Mouse (Mus musculus) left cerebral cortex, postnatal 36 days (tissue): ENCODE data around the gene Tmem132c. TPM values are rescaled to one million over a fixed set of nuclear protein-coding genes. Genes with fewer than 3 reads are reported as not detected.

Experiments used
- DNase-seq, 2 experiments: peaks; one replicate each; pipeline ENCODE4 v3.0.0; 2021 to 2022; ENCODE audit warnings: low spot score in 2 of 2, mixed read lengths in 1 of 2
- intact Hi-C: fragments of 180-260 bp; cut with DNase I; formaldehyde crosslinking; loops from one replicate; pipeline ENCODE4 v1.15.1; 2025
- total RNA-seq, 2 experiments: library from RNA; stranded (reverse); gene quantifications; 2 replicates each; pipeline ENCODE4 v1.2.3; 2021

Gene Tmem132c
- total RNA-seq, 2 experiments from 2014 or later, result 6.0 to 6.8 TPM

DNA sequence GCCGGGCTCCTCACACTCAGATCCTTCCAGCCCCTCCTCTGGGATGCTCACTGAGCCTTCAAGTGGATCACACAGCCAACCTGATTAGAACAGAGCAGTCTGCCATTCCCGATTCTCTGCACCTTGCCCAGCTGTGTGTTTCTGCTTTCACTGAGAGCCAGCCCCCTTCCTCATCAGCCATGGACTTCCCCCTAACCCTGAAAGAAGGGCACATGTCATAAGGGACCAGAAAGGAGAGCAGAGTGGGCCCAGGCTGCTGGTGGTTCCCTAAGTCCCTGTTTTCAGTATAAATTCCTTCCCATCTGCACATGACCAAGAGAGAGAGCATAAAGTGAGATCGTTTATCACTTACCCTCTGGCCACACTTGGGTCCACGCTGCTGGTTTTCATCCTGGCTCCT lies 39.6 kb downstream of the Tmem132c start:
- DNase-seq, result no peak
- intact Hi-C loops, result no loop called here

DNA sequence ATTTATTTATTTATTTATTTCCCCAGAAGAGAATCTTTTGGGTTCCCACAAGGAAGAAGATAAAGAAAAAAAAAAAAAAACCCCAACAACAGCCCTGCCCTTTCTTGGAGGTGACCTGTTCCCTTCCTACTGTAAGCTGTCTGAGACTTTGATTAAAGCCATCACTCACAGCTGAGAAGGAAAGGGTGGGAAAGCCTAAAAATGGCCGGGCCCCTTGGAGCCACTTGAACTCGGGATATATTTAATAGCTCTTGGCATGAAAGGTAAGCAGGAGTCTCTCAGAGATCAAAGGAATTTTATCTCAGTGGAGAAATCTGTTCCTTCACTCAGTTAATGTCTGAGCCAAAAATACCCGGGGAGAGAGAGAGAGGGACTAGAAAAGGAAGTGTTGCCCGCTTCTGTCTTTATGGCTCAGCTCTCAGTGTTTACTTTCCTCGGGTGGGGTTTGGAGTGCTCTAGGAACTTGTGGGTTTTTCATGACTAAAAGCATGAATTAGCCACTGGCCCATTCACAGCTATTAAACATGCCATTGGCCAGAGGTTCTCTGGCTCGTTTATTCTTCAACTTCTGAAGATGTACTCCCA lies 41.0 kb downstream of the Tmem132c start:
- intact Hi-C loops, result no loop called here

DNA sequence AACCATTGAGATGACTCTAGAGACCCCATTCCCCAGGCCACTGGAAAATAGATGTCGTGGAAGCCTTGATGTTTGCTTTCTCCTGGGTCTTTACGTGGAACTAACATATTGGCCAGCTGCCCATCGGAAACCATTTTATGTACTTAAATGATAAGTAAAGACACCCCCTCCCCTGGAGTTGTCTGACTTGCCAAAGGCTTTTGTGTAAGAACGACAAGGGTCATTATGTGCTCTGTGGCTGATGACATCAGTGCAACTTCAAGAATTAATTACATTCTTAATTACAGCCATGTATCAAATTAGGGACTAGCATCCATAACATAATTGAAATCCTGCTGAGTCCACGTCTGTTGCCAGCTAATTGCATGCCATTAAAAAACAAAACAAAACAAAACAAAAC lies 45.3 kb downstream of the Tmem132c start:
- DNase-seq, result no peak
- intact Hi-C loops, result no loop called here

More for the DNA sequence above, 41.0 kb downstream of the Tmem132c start:
- DNase-seq, result no peak

DNA sequence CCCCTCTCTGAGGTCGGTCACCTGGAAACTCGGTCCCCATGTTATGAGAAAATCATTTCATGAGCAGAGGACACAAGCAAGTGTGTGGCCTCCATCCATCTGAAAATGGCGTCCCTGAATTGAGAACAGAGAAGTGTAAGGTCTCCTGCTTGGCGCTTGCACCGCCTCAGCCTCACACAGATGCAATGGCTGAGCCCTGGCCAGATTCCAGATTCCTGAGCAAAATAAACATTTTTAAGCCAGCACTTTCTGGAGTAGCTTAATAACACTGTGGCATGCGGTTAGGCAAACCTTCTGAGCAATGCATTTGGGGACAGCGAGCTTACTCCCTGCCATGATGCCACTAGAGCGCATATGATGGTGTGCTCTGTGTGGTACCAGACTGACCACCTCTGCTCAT lies 48.1 kb downstream of the Tmem132c start:
- intact Hi-C loops, result no loop called here
- no peak for DNase-seq

DNA sequence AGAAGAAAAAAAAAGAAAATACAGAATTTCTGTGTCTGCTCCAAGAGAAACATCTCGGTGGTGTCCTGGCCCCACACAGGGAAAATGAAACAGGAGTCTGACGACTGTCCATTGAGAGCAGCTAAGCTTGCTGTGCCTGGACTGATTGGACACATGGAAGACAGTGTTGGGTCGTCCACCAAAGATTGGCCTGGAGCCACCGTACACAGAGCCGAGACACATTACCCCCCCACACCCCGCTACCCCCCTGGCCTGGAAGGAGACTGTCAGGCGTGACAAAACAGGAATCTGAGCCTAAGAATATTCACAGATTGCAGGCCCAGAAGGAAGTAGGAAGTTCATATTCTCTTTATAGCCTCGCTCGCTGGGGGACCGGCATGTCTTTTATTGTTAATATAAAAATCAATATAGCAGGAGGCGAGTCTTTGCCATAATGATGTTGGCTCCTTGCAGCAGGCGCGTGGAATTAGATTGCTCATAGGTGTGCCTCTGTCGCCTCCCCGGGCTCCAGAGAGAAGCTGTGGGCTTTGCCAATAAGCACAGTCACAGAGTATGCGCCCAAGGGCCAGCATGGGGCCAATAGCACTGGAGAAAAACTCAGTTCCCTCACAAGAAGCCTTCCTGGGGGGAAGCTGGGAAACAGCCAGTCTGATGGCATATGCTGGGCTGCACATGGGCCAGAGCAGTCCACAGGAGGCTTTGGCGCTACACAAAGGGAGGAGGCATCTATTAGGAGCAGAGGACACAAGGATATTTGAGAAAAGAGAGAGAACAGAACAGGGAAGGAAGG lies 49.0 kb downstream of the Tmem132c start:
- DNase-seq, result no peak
- intact Hi-C loops, result no loop called here

DNA sequence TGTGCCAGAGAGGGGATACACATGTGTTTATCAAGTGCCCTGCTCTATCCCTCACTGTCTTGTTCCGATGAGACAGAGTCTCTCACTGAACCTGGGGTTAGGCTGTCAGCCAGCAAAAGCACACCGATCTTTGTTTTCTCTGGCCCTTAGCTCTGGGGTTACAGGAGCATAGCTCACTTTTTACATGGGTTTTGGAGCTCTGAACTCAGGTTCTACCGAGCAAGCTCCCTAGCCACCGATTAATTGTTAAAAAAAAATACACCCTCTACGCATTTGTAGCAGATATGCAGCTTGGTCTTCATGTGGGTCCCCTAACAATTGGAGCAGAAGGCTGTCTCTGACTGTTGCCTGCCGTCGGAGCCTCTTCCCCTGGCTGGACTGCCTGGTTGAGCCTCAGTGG lies 50.0 kb downstream of the Tmem132c start:
- DNase-seq, result no peak
- intact Hi-C loops, result no loop called here

DNA sequence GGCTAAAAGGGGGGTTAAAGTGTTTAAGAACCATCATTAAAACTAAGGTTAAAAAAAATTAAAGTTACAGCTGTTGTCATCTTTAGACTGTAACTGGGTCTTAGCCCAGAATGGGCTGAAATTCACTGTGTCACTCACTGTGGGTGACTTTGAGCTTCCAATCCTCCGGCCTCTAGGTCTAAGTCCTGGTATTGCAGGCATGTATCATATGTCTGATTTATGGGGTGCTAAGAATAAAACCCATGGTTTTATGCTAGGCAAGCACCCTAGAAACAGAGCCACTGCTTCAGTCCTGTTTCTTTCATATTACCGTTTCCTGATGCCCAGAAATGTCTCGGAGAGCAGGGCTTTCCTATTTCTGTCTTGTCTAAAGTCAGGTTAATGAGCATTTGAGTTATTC lies 52.1 kb downstream of the Tmem132c start:
- intact Hi-C loops, result no loop called here
- no peak for DNase-seq

DNA sequence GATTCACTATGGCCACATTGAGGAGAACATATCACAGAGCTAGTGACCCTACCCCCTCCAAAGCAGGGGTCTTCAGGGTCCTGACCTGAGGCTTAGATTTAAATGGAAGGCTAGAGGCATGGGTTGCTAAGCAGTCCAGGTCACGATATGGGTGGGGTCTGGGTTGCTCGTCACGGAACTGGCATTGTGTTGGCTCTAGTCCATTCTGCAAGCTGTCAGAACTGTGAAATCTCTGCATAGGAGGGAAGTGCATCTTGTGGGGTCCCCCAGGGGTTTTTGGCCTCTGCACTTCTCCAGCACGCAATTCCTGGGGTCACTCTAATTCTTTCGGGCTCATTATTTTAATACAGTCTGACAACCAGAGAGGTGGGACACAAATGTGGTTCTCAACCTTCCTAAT lies 55.9 kb downstream of the Tmem132c start:
- intact Hi-C loops, result no loop called here
- DNase-seq, result no peak

DNA sequence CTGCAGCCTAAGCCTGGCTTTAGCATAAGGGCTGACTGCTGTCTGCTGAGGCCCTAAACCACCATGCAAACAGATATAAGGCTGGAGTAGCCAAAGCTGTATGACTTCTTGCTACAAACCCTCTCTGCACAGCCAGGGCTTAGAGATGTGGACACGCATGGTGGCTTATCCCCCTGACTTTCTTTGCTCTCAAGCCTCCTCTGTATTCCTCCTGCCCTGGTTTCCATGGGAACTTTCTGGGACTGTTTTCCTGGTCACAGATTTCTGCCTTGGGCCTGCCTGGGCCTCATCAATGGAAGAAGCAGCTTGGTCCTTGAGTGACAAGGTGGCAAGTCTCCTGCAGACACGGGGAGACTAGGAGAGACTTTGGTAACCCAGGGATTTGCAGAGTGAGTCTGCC lies 56.5 kb downstream of the Tmem132c start:
- intact Hi-C loops, result no loop called here
- no peak for DNase-seq

DNA sequence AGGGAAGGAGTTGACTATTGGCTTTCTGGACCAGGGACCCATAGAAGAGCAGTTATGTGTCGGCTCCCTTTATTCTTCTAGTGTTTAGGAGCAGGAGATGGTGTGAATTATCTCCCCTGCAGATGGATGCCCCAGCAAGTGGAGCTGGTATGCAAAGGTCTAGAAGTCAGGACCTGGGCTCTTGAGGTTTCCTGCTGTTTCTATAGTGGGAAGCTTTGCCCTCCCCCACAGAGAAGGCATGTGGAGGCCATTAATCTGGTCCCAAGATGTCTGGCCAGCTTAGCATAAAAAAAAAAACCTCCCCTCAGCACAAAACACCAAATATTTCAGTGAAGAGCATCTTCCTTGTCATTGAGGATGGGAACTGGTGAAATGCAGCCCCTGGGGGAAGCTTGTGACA lies 57.4 kb downstream of the Tmem132c start:
- intact Hi-C loops, result no loop called here
- no peak for DNase-seq

DNA sequence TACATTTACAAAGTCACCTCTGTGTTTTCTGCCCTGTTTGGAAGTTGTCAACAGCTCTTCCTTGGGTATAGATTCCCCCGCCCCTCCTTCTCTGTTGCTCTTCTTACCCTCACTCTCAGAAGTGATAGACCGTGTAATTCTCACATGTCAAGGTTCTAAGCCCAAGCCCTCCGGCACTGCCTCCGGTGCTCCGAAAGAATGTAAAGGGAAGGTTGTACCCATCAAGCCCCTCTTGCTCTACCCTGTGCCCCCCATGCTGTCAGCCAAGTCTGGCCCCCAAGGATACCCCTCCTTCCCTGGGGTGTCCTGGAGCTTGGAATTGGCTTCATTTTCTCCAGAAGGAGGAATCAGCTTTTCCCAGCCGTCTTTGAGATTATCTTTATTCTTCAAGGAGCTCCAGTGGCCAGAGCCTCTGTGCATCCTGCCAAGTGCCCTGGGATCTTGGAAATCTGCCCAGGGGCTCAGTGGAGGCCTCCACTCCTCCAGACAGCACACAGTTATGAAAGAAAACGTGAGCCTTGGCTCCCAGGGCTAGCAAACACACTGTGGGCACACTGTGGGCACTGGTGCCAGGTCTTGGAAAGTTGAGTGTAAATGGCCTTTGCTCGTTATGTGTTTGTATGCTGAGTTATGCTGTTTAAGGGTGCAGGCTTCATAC lies 59.1 kb downstream of the Tmem132c start:
- no peak for DNase-seq
- intact Hi-C loops, result no loop called here

DNA sequence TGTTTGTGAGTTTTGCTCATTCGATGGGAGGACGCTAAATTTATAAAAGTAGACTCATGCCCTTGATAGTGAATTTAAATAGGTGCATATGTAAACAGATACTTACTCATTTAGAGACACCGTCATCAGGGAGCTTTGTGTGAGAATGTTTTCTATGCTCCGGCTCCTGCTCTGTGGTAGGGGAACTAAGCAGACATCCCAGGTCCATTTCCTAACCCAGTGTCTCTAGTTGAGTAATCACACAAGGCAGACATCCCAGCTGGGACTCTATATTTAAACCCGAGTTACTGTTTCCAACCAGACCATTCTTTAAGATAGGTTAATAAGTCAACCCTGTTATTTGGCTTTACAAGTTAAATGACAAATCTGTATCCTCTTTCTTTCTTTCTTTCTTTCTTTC lies 63.7 kb downstream of the Tmem132c start:
- DNase-seq, result no peak
- intact Hi-C loops, result no loop called here

DNA sequence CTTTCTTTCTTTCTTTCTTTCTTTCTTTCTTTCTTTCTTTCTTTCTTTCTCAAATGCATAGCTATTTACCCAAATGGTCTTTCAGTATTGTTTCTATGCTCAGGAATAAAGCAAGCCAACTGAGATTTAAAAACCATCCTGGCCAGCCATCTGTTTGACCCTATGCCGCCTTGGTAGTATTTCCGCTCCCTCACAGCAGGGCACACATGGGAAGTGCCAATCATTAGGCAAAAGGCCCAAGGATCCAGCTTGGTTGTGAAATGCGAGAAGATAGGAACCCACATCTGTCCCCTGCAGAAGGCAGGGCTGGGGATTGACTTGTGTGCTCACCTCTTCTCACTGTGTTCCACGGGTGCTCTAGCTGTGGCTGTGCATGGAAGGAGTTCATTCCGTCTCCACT lies 64.1 kb downstream of the Tmem132c start:
- no peak for DNase-seq
- intact Hi-C loops, result no loop called here

DNA sequence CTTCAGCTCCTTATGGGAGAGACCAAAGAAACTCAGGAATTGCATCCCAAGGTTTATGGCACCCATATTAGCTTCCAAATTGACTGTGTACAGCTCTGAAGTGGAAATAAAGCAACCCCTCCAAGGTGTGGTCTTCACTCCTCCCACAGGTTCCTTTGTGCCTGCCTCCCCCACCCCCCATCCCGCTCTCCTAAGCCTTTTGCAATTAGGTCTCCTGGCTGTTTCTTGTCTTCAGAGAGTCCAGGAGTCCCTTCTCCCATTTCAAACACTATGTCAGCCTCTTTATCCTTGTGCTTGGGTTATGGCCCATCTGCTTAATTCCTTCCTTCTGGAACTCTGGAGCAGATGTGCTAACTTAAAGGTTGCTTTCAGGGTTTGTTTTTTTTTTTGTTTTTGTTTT lies 65.1 kb downstream of the Tmem132c start:
- intact Hi-C loops, result no loop called here
- no peak for DNase-seq

DNA sequence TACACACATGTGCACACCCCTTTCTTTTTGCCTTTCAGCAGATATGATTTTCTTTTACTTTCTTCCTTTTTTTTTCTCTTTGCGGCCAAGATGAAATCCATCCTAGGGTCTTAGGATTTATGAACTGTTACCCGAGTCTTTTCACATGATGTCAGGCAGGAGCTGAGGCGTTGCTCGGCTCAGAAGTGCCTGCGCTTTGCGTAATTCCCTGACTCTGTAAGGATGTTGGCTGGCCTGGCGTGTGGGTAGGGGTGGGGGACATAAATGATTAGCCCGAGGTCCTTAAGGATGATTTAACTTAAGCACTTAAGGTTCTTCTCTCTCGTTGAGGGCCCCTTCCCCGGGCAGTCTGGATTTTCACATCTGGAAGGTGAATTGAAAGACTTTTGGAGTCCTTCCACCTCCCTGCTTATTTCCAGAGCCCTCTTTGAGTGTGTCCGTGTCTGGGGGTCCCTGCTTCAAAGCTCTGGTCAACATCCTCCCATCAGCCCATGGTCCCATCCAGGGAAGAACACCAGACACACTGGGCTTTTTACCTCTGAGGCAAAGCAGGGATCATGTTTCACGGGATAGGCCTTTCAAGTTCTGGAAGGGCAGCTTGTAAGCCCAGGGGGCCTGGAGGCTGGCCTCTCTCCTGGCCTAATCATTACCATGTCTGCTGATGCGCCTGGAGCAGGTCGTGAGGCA lies 68.9 kb downstream of the Tmem132c start:
- intact Hi-C loops, result no loop called here
- no peak for DNase-seq

DNA sequence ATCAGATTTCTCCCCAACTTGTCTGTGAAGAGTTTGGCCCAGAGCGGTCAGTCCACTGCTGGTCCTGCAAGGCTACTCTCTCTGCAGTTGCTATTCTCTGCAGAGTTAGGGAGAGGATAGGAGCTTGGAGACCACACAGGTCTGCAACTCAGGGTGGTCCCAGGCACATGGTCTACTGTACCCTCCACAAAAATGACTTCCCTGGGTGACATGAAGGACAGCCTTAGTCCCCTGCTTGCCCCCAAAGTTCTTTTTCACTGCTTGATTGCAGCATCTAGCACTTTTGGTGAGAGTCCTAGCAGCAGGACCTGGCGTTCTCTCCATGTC lies 69.4 kb downstream of the Tmem132c start:
- intact Hi-C loops, result no loop called here
- DNase-seq, result no peak

DNA sequence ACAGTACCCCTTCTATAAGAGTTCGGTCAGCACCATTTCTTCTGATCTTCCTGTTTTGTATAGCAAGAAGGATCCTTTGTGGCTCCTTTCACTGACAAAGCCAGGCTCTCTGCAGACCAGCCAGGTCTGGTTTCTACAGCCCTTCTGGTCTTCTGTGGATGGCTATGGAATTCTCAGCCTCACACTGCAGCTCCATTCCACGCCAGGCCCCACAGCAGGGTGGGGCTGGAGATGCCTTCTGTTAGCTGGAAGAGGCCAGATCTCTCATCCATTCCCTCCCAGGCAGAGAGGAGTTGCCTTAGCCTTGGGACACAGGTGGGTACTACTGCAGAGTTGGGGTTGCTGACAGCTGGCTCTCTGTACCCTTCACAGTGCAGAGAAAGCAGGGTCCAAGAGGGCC lies 72.0 kb downstream of the Tmem132c start:
- intact Hi-C loops, result no loop called here

DNA sequence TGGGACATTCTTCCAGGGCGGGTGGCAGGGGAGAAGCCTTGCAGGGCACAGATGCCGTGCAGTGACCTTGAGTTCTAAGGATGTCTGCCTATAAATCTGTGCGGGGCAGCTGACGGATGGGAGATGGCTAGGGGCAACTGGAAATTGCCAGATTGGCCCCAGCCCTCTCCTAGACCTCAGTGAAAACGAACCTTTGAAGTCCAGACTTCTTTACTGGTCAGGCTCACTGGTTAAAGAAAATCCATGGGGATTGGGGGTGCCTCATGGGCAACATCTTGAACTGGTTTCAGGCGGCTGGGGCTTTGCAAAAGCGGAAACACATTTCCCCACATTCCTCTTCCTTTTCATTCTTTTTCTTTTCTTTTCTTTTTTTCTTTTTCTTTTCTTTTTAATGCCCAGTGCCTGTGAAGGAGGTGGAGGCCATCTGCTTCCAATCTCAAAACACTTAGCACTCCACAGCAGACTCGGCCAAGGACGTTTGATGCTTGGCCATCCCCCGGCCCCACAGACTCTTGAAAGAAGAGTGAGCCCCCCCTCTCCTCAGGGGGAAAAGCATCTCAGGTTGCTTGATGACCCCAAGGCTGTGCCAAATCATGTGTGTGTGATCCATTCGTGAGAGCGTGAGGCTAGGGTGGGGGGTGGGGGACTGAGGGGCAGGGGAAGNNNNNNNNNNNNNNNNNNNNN lies 77.6 kb downstream of the Tmem132c start:
- intact Hi-C loops, result no loop called here
- DNase-seq, result no peak

More for the DNA sequence above, 72.0 kb downstream of the Tmem132c start:
- DNase-seq, result no peak

DNA sequence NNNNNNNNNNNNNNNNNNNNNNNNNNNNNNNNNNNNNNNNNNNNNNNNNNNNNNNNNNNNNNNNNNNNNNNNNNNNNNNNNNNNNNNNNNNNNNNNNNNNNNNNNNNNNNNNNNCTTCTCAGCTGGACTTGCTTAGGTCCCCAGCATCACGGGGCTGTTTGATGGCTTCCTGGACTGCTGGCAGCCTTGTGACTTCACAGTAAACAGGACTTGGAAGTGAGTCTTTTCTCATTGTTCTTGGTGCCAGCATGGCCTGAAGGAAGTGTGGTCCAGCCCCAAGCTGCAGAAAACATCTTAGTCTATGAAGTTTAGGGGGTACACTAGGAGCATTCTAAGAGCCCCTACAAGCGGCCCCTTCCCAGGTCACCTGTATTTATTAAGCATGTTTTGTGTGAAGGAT lies 83.0 kb downstream of the Tmem132c start:
- intact Hi-C loops, result no loop called here
- no peak for DNase-seq
